Mouse (Mus musculus) forebrain, embryonic 12.5 days (tissue): ENCODE measurements around the gene Xiap. TPM values are rescaled to one million over a fixed set of nuclear protein-coding genes. Genes with fewer than 3 reads are reported as not detected.

ENCODE experiments used
- ATAC-seq: fragments of 200-750 bp; cut with Nextera tagmentation; 2 replicates; pipeline ENCODE4 v1.8.0; 2017; ENCODE audit warnings: moderate TSS enrichment; ENCODE audit not compliant: low FRiP score
- H3K27ac ChIP-seq: fragments of 300-500 bp; sonication (generic); 2 replicates; pipeline ENCODE4 v1.5.1; 2016; ENCODE audit warnings: mild to moderate bottlenecking
- H3K27me3 ChIP-seq: fragments of 300-500 bp; sonication (generic); 2 replicates; pipeline ENCODE4 v1.6.1; 2016; ENCODE audit warnings: mild to moderate bottlenecking
- H3K36me3 ChIP-seq: fragments of 300-500 bp; sonication (generic); replicated peaks from 2 replicates; pipeline ENCODE4 v1.6.1; 2016; ENCODE audit warnings: mild to moderate bottlenecking
- H3K4me1 ChIP-seq: fragments of 300-500 bp; sonication (generic); 2 replicates; pipeline ENCODE4 v1.6.1; 2016
- H3K4me2 ChIP-seq: fragments of 300-500 bp; sonication (generic); 2 replicates; pipeline ENCODE4 v1.6.1; 2016; ENCODE audit warnings: mild to moderate bottlenecking, moderate library complexity
- H3K4me3 ChIP-seq: fragments of 300-500 bp; sonication (generic); replicated peaks from 2 replicates; pipeline ENCODE4 v1.5.1; 2016; ENCODE audit warnings: mild to moderate bottlenecking
- H3K9ac ChIP-seq: fragments of 300-500 bp; sonication (generic); 2 replicates; pipeline ENCODE4 v1.6.1; 2016; ENCODE audit warnings: mild to moderate bottlenecking
- H3K9me3 ChIP-seq: fragments of 300-500 bp; sonication (generic); 2 replicates; pipeline ENCODE4 v1.6.1; 2016
- WGBS: fragments of 180-500 bp; shearing (Covaris S2); methylation state at CpG from one replicate; pipeline ENCODE4 v1.1.7; 2016; 5-methylcytosine and 5-hydroxymethylcytosine counted together
- polyA plus RNA-seq: library from polyadenylated mRNA; unstranded; fragments of >200 nt; fragmentation: Nextera tagmentation; extraction: Ambion mirVana; gene quantifications from 2 replicates; pipeline ENCODE4 v1.2.1, GENCODE M21; 2016

Xiap gene
- polyA plus RNA-seq, 1 experiment from 2014 or later = 14.9 TPM

DNA sequence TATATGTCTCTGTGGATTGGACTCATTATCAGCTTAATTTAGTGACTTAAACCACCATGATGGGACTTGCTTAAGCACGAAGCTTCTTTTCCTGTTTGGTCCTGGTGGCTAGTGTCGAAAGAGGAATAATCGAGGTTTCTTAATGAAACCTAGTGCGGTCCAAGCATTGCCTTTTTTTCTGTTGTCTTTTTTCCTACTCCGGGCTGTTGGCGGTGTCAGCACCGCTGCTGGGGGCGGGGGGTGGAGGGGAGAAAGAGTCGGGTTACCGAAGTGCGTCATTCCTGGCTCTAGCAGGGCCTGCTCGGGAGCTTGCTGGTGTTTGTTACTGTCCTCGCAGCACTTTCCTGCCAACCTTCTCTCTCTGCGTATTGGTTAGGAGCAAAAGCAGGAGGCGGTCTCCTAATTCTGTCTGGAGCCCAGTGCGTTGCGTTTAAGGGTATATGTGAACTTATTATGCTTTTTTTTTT lies 92.5 kb downstream of the Xiap start:
- peak overlapping the region; percentile 61 for H3K4me3 ChIP-seq
- H3K36me3 ChIP-seq = no peaks in the 10 kb centered on the region
- H3K27me3 ChIP-seq = no peaks in the 10 kb centered on the region
- 0 out of 2 replicates have a peak, but pooled peaks cover 2% of the 10 kb centered on the region for H3K4me1 ChIP-seq
- peak overlapping the region; percentile 50 for H3K4me2 ChIP-seq
- peak overlapping the region; percentile 98 for H3K27ac ChIP-seq
- H3K9me3 ChIP-seq = no peaks in the 10 kb centered on the region
- 12% methylated on average over 17 of the region's 17 CpGs for WGBS
- ATAC-seq = peak; percentile 48
- peak overlapping the region; percentile 87 for H3K9ac ChIP-seq

DNA sequence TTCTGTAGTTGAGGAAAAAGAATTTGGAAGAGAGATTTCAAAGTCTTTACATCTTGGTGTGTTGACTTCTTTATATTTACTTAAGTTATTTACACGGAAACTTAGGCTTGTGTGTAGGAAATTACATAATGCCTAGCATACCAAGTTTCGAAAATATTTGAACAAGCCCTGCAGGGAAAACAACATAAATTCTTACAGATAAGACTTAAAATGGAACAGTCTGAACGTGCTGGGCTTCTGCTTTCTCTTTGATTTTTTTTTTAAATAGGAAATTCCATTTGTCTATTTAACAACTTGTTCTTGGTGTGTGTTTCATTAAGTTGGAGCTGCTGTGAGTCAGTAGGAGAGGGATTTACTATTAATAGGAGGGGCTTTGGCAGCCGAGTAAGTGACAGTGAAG lies 93.6 kb downstream of the Xiap start:
- ATAC-seq = no peak
- 0 out of 2 replicates have a peak overlapping the region, but pooled peaks have one; percentile 3 for H3K9ac ChIP-seq
- H3K9me3 ChIP-seq = no peaks in the 10 kb centered on the region
- 0 out of 2 replicates have a peak, but pooled peaks cover 2% of the 10 kb centered on the region for H3K4me1 ChIP-seq
- no peak overlapping the region for H3K27ac ChIP-seq
- no peaks in the 10 kb centered on the region for H3K27me3 ChIP-seq
- no peaks in the 10 kb centered on the region for H3K36me3 ChIP-seq
- peak overlapping the region; percentile 61 for H3K4me3 ChIP-seq
- 29% methylated on average over 4 of the region's 4 CpGs for WGBS
- peak overlapping the region; percentile 50 for H3K4me2 ChIP-seq

Other genes starting within 250 kb of the Xiap start
- 118 and 119 TPM in 2 replicates for gene Thoc2, start 139.0 kb upstream of the Xiap start, polyA plus RNA-seq
- 67.2 and 72.2 TPM in 2 replicates for gene Stag2, start 89.6 kb downstream of the Xiap start, polyA plus RNA-seq